Mouse (Mus musculus): ENCODE measurements around the gene Nup210l.

- TF ChIP-seq CTCF (IDR thresholded peaks at IDR 0.05; ENCODE audit: extremely low read depth, insufficient read depth, insufficient read length, insufficient replicate concordance) (no peak), POLR2A (IDR thresholded peaks at IDR 0.05; ENCODE audit: low read depth, low read length) (no peak)
Observed at GRCm38 (mm10) chr3:90080498-90080863, 23.5 kb upstream of the Nup210l start.

All from spleen, adult 2 months (tissue).